Mouse (Mus musculus) cortical plate, adult 2 months (tissue): ENCODE results near the gene Pfn1.

Experiments used
- CTCF ChIP-seq: fragments of 200-500 bp; IDR thresholded peaks from 2 replicates; pipeline ENCODE4 v1.5.1; 2011; ENCODE audit warnings: mild to moderate bottlenecking, control low read depth, low read length; ENCODE audit not compliant: insufficient read depth; ENCODE audit errors: extremely low read depth
- POLR2A ChIP-seq: fragments of 200-500 bp; IDR thresholded peaks from 2 replicates; pipeline ENCODE4 v1.6.1; 2011; ENCODE audit warnings: mild to moderate bottlenecking, low read length, control low read depth; ENCODE audit not compliant: insufficient read depth; ENCODE audit errors: extremely low read depth

- TF ChIP-seq CTCF (no peak), POLR2A (no peak)
Observed at GRCm38 (mm10) chr11:70688372-70688771, 33.9 kb upstream of the Pfn1 start.
